Mouse (Mus musculus) stomach, embryonic 14.5 days (tissue): Measurements from ENCODE around the gene Adam15. TPM values are rescaled to one million over a fixed set of nuclear protein-coding genes. Genes with fewer than 3 reads are reported as not detected.

Source experiments
- ATAC-seq: fragments of 200-750 bp; cut with Nextera tagmentation; 2 replicates; pipeline ENCODE4 v1.8.0; 2017; ENCODE audit warnings: low read depth, moderate TSS enrichment; ENCODE audit not compliant: insufficient number of reproducible peaks, insufficient read depth, low FRiP score
- H3K27ac ChIP-seq: fragments of 300-500 bp; sonication (generic); 2 replicates; pipeline ENCODE4 v1.5.1; 2014; ENCODE audit warnings: mild to moderate bottlenecking, low read length, moderate library complexity, mixed read lengths
- H3K27me3 ChIP-seq: fragments of 300-500 bp; sonication (generic); 2 replicates; pipeline ENCODE4 v1.6.1; 2014; ENCODE audit warnings: low read length, control low read depth, mixed read lengths; ENCODE audit not compliant: control insufficient read depth, insufficient read depth
- H3K36me3 ChIP-seq: fragments of 300-500 bp; sonication (generic); 2 replicates; pipeline ENCODE4 v1.6.1; 2014; ENCODE audit warnings: mild to moderate bottlenecking, control low read depth, low read length, moderate library complexity, mixed read lengths; ENCODE audit not compliant: control insufficient read depth, insufficient read depth
- H3K4me1 ChIP-seq: fragments of 300-500 bp; sonication (generic); 2 replicates; pipeline ENCODE4 v1.6.1; 2014; ENCODE audit warnings: low read length, control low read depth, mixed read lengths; ENCODE audit not compliant: control insufficient read depth, insufficient read depth
- H3K4me2 ChIP-seq: fragments of 300-500 bp; sonication (generic); replicated peaks from 2 replicates; pipeline ENCODE4 v1.6.1; 2014; ENCODE audit warnings: low read depth, low read length, control low read depth
- H3K4me3 ChIP-seq: fragments of 300-500 bp; sonication (generic); 2 replicates; pipeline ENCODE4 v1.5.1; 2014; ENCODE audit warnings: low read depth, low read length, control low read depth
- H3K9ac ChIP-seq: fragments of 300-500 bp; sonication (generic); replicated peaks from 2 replicates; pipeline ENCODE4 v1.6.1; 2014; ENCODE audit warnings: low read depth, mild to moderate bottlenecking, control low read depth, low read length, moderate library complexity, mixed read lengths
- H3K9me3 ChIP-seq: fragments of 300-500 bp; sonication (generic); 2 replicates; pipeline ENCODE4 v1.6.1; 2016; ENCODE audit warnings: low read depth, low read length, control low read depth; ENCODE audit not compliant: control insufficient read depth
- WGBS: fragments of 180-500 bp; shearing (Covaris S2); extraction: QIAGEN DNeasy Blood & Tissue Kit; methylation state at CpG from one replicate; pipeline ENCODE4 v1.1.7; 2014; 5-methylcytosine and 5-hydroxymethylcytosine counted together
- polyA plus RNA-seq: library from polyadenylated mRNA; unstranded; fragments of >200 nt; fragmentation: Nextera tagmentation; extraction: Ambion mirVana; gene quantifications from 2 replicates; pipeline ENCODE4 v1.2.1, GENCODE M21; 2014

Adam15 gene
- 27.9 and 28.5 TPM in 2 replicates for polyA plus RNA-seq

DNA sequence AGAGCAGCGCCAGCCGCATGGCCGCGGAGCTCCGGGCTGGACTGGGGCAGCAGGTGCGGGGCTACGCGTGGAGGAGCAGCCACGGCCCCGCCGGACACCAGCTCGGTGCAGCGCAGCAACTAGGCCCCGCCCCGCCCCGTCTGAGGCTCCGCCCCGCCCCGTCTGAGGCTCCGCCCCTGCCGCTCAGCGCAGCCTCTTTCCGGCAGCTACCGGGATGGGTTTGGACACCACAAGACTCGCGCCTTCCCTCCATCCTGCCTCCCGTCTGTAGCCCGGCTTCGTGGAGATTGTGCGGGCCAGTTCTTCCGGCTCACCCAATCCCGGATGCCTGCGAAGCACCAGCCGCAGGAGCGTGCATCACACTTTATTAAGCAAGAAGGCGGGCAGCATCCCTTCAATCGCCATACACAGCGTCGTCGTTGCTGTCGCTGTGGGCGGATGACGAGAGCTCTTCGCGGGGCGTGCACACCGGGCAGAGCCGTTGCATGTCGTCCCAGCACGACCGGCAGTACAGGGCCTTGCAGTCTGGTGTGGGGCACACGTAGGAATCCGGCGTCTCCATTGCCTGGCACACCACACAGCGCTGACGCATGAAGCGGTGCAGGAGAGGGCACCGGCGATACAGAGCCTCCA, at the start of gene Adam15:
Gene Adam15, minus strand, starts transcription at position 128 of the 633 bp plus-strand sequence.
- no peaks in the 10 kb centered on the region for H3K9me3 ChIP-seq
- peak; percentile 83 for ATAC-seq
- 0 out of 2 replicates have a peak within 1 kb of the TSS, but pooled peaks have one; percentile 2 for H3K27ac ChIP-seq
- H3K4me2 ChIP-seq = peak within 1 kb of the TSS; percentile 85
- H3K9ac ChIP-seq = peak within 1 kb of the TSS; percentile 31
- peak within 1 kb of the TSS; percentile 54 for H3K4me3 ChIP-seq
- H3K27me3 ChIP-seq = no peaks in the 10 kb centered on the region
- WGBS = under 1% methylated on average over 59 of the region's 59 CpGs
- H3K4me1 ChIP-seq = peaks cover 10% of the 10 kb centered on the region; the same call in 1 of the 2 replicates
- no peaks in the 10 kb centered on the region for H3K36me3 ChIP-seq

DNA sequence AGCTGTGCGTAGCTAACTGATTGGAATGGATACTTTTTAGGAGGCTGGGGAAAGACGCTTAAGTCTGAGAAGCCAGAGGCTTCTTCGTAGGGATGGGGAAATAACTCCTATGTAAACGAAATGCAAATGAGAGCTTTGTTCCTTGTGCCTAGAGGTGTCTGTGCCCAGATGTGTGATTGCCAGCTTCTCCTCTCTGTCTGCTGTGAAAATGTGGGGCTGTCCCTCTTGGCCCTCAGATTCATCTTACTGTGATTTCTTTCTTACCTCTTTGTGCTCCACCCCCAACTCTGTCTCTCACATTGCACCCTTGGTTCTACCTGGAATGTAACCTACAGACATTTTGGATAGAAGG, 46.8 kb upstream of the Adam15 start:
- no peak for ATAC-seq
- Histone ChIP-seq H3K4me2 (peak overlapping the region; percentile 97), H3K27me3 (no peaks in the 10 kb centered on the region), H3K27ac (no peak overlapping the region), H3K36me3 (no peaks in the 10 kb centered on the region), H3K4me1 (peaks cover 17% of the 10 kb centered on the region), H3K9me3 (no peaks in the 10 kb centered on the region), H3K9ac (peak overlapping the region; percentile 53; the same call in 1 of the 2 replicates), H3K4me3 (peak overlapping the region; percentile 65)
- WGBS = 0% methylated on average over 4 of the region's 4 CpGs

- Histone ChIP-seq H3K4me3 (peak overlapping the region; percentile 65), H3K4me1 (peaks cover 22% of the 10 kb centered on the region), H3K4me2 (peak overlapping the region; percentile 97), H3K9ac (peak overlapping the region; percentile 53; the same call in 1 of the 2 replicates), H3K27ac (peak overlapping the region; percentile 30; the same call in 1 of the 2 replicates), H3K27me3 (no peaks in the 10 kb centered on the region), H3K36me3 (no peaks in the 10 kb centered on the region), H3K9me3 (no peaks in the 10 kb centered on the region)
- WGBS = under 1% methylated on average over 43 of the region's 44 CpGs
- ATAC-seq = no peak
Measured at GRCm38 (mm10) chr3:89395806-89396653, 46.2 kb upstream of the Adam15 start.

DNA sequence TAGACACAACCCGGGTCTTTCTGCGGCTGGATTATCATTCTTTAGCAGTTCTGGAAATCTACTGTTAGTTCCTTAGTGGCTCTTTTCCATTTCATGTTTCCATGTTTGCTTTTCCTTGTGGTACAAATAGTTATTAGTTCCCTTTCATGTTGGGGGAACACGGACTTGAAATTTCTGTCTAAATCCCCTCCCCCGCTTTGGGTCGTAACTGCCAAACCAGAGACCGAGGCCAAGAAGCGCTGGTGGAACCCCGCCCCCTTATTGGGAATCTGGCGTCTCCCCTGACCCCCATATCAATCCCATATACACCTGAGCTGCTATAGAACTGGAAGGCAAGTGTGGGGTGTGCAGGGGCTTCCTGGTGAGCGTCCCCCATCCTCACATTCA, 45.6 kb upstream of the Adam15 start:
- peak overlapping the region; percentile 65 for H3K4me3 ChIP-seq
- 3% methylated on average over 10 of the region's 10 CpGs for whole genome bisulfite sequencing
- no peaks in the 10 kb centered on the region for H3K36me3 ChIP-seq
- no peak for ATAC-seq
- H3K27ac ChIP-seq = peak overlapping the region; percentile 94
- no peaks in the 10 kb centered on the region for H3K27me3 ChIP-seq
- peak overlapping the region; percentile 97 for H3K4me2 ChIP-seq
- H3K9ac ChIP-seq = 0 out of 2 replicates have a peak overlapping the region, but pooled peaks have one; percentile 22
- no peaks in the 10 kb centered on the region for H3K9me3 ChIP-seq
- peaks cover 28% of the 10 kb centered on the region for H3K4me1 ChIP-seq

DNA sequence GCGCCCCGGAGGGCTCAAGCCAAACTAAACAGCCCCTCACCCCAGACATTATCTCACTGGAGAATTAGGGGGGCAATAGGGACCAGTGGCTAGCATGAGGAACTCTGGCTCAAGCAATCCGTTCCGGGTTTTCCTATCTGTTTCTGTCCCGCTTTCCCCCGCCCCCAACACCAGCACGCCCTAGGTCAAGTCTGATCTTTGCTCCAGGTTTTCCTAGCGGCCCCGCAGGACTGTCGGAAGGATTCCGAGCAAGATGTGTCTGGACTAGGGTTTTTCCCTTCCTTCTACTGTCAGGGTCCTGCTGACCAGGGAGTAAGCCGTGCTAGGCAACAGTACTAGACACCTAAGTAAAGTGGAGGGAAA, 45.1 kb upstream of the Adam15 start:
- H3K27ac ChIP-seq = peak overlapping the region; percentile 94
- H3K4me3 ChIP-seq = peak overlapping the region; percentile 65
- 1% methylated on average over 10 of the region's 12 CpGs for WGBS
- ATAC-seq = peak; percentile 6
- H3K27me3 ChIP-seq = no peaks in the 10 kb centered on the region
- H3K36me3 ChIP-seq = no peaks in the 10 kb centered on the region
- H3K9ac ChIP-seq = peak overlapping the region; percentile 22; the same call in 1 of the 2 replicates
- no peaks in the 10 kb centered on the region for H3K9me3 ChIP-seq
- H3K4me1 ChIP-seq = peaks cover 31% of the 10 kb centered on the region
- H3K4me2 ChIP-seq = peak overlapping the region; percentile 97

DNA sequence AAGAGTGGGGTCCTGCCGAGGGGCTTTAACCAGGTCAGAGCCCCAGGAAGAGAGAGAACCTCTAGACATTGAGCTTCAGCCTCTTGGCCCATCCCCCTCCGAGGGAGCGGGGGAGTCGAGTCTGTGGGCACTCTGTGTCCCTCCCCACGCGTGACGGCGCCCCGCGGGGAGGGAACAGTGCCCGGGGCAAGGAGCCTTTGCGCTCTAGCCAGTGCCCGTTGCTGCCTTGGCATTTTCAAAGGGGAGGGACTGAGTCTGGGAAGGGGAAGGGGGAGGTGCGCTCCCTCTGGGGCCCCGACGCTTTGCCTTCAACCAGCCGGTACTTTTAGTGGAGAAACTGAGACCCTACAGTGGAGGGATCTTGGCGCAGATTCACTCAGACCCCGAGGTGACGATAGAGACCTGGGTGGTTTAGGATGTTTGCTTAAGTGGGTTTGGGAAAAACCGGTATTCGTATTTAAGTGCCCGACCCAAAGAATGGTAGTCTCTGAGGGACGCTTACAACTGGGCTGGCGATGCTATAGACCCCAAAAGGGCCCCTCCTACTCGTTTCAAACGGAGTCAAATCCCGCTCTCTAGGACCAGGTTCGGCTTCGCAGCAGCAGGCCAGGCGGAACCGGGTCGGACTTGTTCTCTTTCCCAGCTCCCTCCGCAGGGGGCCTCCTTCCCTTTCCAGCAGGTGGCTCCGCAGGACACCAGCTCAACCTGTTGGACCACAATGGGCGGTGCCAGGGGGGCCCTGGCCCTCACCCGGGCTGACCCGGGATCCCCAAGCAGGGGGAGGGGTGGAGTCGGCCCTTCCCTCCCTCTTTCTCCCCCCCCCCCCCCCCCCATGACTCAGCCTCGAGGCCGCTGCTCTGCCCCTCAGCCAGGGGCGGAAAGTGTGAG, 44.5 kb upstream of the Adam15 start, which contains the start of gene Zbtb7b:
Gene Zbtb7b, minus strand, starts transcription at position 771 of the 888 bp plus-strand sequence.
- H3K27me3 ChIP-seq = no peaks in the 10 kb centered on the region
- whole genome bisulfite sequencing = under 1% methylated on average over 39 of the region's 42 CpGs
- H3K4me1 ChIP-seq = peaks cover 31% of the 10 kb centered on the region
- H3K4me3 ChIP-seq = peak within 1 kb of the TSS; percentile 65
- H3K36me3 ChIP-seq = no peaks in the 10 kb centered on the region
- H3K27ac ChIP-seq = peak within 1 kb of the TSS; percentile 94
- H3K9me3 ChIP-seq = no peaks in the 10 kb centered on the region
- H3K4me2 ChIP-seq = peak within 1 kb of the TSS; percentile 97
- peak; percentile 29 for ATAC-seq
- H3K9ac ChIP-seq = peak within 1 kb of the TSS; percentile 62

GRCm38 (mm10) chr3:89393605-89394004, 43.8 kb upstream of the Adam15 start:
- Histone ChIP-seq H3K4me1 (peaks cover 31% of the 10 kb centered on the region), H3K27me3 (no peaks in the 10 kb centered on the region), H3K9ac (peak overlapping the region; percentile 62), H3K9me3 (no peaks in the 10 kb centered on the region), H3K36me3 (no peaks in the 10 kb centered on the region), H3K4me3 (peak overlapping the region; percentile 65), H3K4me2 (peak overlapping the region; percentile 97), H3K27ac (peak overlapping the region; percentile 94)
- peak; percentile 94 for ATAC-seq
- 1% methylated on average over 15 of the region's 15 CpGs for WGBS
